Mouse (Mus musculus): Measurements from ENCODE around the gene Arhgap29.

Arhgap29 gene

GRCm38 (mm10) chr3:122009818-122010217, 57.5 kb downstream of the Arhgap29 start:
- DNase-seq (ENCODE audit: low spot score in 2 of 2), result no peak

DNA sequence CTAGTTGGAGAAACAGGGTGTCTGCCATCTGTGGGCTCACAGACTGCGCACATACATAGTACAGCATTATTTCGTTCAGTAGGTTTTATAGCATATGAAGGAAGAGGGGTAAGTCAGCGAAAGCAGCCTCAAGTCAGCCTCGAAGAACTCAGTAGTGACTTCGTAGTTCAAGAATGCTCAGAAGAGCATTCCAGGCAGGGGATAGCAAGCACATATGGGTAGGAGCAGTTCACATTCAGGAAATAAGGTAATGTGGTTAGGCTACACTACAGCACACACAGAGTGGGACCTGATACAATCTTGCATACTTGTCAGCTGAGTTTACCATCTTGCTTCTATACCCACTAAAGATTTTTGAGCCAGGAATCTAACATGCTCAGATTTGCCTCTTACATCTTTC, 58.0 kb downstream of the Arhgap29 start:
- DNase-seq (ENCODE audit: low spot score in 2 of 2), result no peak

- DNase-seq (ENCODE audit: low spot score in 2 of 2), result no peak
Measured at GRCm38 (mm10) chr3:122012464-122012863, 60.1 kb downstream of the Arhgap29 start.

DNA sequence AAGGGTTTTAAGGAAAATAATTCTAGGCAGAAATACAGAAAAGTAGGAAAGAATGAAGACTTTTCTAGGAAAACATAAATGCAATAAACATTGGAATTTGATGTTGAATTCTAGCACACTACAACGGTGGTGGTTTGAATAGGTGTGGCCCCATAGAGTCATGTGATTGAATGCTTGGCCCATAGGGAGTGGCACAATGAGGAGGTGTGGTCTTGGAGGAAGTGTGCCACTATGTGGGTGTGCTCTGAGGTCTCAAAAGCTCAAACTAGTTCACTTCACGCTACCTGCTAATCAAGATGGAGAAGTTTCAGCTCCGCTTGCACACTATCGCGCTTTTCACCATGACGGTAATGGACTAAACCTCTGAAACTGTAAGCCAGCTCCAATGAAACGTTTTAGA, 66.1 kb downstream of the Arhgap29 start:
- DNase-seq (ENCODE audit: low spot score in 2 of 2), result no peak

DNA sequence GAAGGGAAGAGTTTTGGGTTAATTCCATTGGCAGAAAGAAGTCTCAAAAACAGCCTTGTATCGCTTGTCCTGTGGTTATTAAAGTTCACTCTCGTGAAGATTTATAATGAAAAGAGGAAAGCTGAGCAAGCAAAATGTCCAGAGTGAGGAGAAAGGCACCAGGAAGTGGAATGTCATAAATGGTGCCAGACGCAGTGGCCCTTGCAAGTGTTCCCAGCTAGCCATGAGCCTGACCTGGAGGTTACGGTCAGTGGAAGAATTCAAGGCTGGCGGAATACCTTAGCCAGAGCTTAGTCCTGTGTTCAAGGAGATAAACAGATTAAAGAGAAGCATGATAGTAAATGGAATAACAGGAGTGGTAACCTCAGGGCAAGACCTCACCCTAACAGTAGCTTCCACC, 66.8 kb downstream of the Arhgap29 start:
- DNase-seq (ENCODE audit: low spot score in 2 of 2), result no peak

- no peak for DNase-seq (ENCODE audit: low spot score in 2 of 2)
Measured at GRCm38 (mm10) chr3:122021029-122021652, 68.8 kb downstream of the Arhgap29 start.

DNA sequence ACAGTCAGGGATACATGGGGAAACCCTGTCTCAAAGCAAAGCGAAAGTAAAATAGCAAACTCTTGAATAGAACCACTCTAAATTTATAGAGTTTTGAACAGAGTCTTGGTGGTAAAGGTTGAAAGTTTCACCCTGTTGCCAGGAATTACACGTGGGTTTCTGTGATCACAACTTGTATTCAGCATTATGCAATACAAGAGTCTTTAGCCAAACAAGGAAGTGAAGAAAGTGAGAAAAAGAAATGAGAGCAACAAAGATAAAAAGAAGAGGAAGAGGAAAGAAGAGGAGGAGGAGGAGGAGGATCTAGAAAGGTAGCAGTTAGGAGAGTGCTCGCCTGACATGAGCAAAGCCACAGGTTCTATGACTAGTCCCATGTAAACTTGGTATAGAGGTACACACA, 70.0 kb downstream of the Arhgap29 start:
- DNase-seq (ENCODE audit: low spot score in 2 of 2), result no peak

DNA sequence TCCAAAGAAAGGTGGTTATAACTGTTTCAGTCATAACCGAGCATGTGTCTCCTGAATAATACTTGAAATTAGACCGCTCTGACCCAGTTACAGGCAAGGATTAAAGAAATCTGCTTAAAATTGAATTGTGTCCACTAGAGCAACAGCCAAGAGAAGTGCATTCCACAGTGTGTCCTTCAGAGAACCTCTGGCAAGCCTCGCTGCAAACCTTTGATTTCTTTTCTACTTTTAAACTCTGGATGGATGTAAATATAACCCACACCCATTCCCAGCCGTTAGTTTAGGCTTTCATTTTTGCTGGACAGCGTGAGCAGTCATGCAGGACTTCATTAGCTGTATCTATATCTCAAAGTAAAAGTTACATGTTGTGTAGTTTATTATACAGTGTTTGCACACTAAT, 74.3 kb downstream of the Arhgap29 start:
- DNase-seq (ENCODE audit: low spot score in 2 of 2), result no peak

GRCm38 (mm10) chr3:122027776-122028175, 75.4 kb downstream of the Arhgap29 start:
- DNase-seq (ENCODE audit: low spot score in 2 of 2), result no peak

- no peak for DNase-seq (ENCODE audit: low spot score in 2 of 2)
Measured at GRCm38 (mm10) chr3:122033248-122033837, 81.0 kb downstream of the Arhgap29 start.

- DNase-seq (ENCODE audit: low spot score in 2 of 2), result no peak
Measured at GRCm38 (mm10) chr3:122034240-122034639, 81.9 kb downstream of the Arhgap29 start.

GRCm38 (mm10) chr3:122035092-122035491, 82.8 kb downstream of the Arhgap29 start:
- no peak for DNase-seq (ENCODE audit: low spot score in 2 of 2)

GRCm38 (mm10) chr3:122040522-122040921, 88.2 kb downstream of the Arhgap29 start:
- DNase-seq (ENCODE audit: low spot score in 2 of 2), result no peak

DNA sequence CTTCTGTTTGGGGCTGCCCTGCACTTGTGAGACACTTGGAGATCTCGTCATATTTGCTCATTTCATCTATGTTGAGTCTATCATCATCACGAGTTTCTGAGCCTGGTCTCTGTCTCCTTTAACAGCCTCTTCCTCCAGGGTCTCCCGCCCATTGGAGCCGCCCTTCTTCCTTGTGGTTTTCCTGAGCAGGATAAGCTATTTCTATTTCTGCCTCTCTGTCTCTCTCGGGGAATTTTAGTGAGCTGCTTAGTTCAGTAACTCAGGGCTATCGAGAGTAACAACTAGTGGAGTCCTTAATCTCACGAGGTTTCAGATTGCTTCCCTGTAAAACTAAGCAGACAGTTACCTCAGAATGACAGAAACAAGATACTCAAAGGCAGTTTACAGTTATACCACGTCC, 90.8 kb downstream of the Arhgap29 start:
- no peak for DNase-seq (ENCODE audit: low spot score in 2 of 2)

- no peak for DNase-seq (ENCODE audit: low spot score in 2 of 2)
Measured at GRCm38 (mm10) chr3:122043799-122044547, 91.6 kb downstream of the Arhgap29 start, which contains the start of gene Abca4. TSS of gene Abca4 (plus strand) at chr3:122044443.

DNA sequence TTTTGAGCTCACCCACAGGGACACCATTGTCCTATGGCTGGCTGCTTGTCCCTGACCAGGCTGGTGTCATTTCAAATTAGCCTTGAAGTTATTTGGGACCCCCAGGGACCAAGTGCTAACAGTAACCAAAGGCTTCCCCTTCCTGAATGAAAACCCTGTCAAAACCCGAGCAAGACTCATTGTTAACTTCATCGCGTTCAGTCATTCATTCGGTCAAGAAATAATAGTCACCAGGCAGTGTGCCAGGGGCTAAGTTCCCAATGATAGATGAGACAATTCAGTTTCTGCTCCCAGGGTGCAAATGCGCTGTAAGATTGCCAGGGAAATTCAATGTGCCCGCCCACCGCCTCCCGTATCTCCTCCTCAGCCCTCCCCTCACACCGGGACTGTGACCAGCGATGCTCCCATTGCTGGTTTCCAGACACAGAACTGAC, 93.9 kb downstream of the Arhgap29 start:
- DNase-seq (ENCODE audit: low spot score in 2 of 2), result peak in 1 of 2 experiments; percentile 49

- DNase-seq (ENCODE audit: low spot score in 2 of 2), result no peak
Measured at GRCm38 (mm10) chr3:122047402-122047801, 95.1 kb downstream of the Arhgap29 start.

DNA sequence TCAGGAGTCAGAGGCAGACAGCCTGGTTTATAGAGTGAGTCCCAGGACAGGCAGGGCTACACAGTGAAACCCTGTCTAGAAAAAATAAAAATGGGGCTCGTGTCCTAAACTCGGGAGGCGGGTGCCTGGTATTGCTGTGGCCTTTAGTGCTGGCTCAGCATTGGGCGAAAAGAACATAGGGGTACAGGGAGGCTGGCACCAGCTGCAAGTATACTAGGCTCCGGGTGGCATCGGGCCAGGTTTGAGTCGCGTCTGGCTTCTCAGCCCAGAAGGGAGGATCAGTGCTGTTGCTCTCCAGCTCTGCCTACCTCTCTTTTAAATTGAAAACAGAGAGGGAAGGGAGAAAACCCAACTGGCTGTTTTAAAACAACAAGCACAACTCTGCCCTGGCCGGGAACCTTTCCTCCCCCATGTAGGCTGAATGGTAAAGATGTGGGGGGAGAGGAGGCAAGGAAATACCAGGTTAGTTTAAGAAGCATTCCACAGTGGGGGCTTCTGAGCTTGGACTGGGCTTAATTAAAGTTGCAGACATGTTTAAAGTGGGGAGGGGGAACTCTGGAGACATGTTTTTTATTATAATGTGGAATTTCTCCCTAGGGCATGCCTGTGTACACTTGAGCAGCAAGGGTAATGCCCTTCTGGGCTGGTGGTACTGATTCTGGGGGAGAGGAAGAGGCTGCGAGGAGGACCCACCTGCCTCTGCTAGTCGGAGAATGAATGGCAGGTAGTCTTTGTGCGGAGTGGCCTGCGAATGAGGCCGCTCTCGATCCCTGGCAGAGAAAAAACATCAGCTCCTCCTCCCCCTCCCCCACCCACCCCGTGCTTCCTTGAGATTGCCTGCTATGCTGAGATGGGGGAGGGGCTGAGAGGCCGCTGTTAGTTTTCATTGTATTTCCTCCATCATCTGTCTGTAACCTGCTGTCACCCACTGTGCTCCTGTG, 95.8 kb downstream of the Arhgap29 start:
- DNase-seq (ENCODE audit: low spot score in 2 of 2), result peak; percentile 39 to 79

GRCm38 (mm10) chr3:122049158-122049557, 96.8 kb downstream of the Arhgap29 start:
- no peak for DNase-seq (ENCODE audit: low spot score in 2 of 2)

DNA sequence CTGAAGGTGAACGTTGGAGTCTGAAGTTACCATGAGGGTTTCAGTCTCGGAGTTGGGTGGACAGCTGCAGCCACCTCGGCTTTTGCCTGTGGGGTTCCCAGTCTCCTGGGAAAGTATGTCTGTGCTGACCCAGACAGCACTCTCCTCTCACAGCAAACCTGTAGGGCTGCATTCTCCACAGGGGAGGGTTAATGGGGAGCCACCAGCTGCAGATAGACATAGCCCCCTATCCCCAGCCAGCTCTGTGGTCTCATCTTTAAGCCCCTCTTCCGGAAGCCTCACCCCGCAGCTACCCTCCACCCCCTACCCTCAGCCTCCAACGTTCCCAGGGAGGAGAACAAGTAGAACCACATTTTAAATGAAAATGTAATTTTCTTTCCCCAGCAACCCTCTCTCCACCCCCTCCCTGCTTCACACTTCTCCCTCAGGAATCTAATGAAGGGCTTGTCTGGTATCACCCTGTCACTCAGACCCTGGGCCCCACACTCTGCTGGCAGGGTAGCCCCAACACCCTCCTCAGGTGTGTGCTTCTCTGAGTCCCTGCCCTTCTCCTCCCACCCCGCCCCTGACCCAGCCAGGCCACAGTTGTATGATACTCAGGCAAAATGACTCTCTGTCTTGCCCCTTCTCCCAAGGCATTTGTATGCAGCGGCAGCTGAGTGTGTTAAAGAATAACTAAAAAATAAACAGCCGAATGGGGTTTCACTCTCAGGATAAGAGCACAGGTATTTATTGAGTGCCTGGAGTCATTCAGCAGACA, 106.3 kb downstream of the Arhgap29 start:
- DNase-seq (ENCODE audit: low spot score in 2 of 2), result no peak

GRCm38 (mm10) chr3:122062586-122062985, 110.2 kb downstream of the Arhgap29 start:
- no peak for DNase-seq (ENCODE audit: low spot score in 2 of 2)

All from cerebellum, postnatal 4 days (tissue).